Comparison of ENCODE assay signal across 26 mouse cellular contexts in the genomic region with DNA sequence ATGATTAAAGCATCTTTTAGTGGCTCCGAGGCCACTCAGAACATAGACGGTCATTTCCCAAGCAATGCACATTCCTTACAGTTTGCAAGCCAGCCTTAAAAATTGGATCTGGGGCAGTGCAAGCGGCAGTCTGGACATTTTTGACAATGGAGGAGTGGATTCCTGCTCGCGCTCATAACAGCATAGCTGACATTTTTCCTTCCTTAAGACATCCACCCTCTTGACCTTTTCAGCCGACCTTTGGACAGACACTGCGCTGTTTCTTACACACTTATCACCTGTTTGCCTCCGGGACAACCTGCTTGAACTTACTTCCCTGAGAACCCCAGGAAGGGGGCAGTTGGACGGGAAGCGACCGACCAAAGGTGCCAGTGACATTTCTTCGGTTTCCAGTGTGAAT.
DNase-seq lines count a peak whose midpoint lies in the region; ATAC-seq and TF ChIP-seq lines count a peak whose summit lies in the region.
"Had no signal": no experiment of that assay in that cellular context is flagged by ENCODE, and none has a peak within 500 bp of the region (broad histone marks: within the 10 kb centered on the region; RNA-seq: fewer than 3 reads in every experiment).

No protein-coding gene starts in this region.

- no peak overlapping the region for H3K4me3 ChIP-seq in heart, embryonic 11.5 days (ENCODE audit: low read depth, low read length)
- peak overlapping the region; percentile 22 for H3K4me3 ChIP-seq in heart, embryonic 16.5 days (ENCODE audit: low read length)
- H3K4me3 ChIP-seq in lung, postnatal 0 days (ENCODE audit: low read depth, low read length): no peak overlapping the region
- H3K4me3 ChIP-seq: forebrain, embryonic 13.5 days; hindbrain, embryonic 12.5 days; intestine, embryonic 15.5 days; midbrain, embryonic 10.5 days; midbrain, embryonic 15.5 days; neural tube, embryonic 15.5 days had no signal

- no peak overlapping the region for H3K27ac ChIP-seq in heart, embryonic 11.5 days (ENCODE audit: low read depth, low read length)
- H3K27ac ChIP-seq in heart, embryonic 16.5 days (ENCODE audit: low read length): no peak overlapping the region
- H3K27ac ChIP-seq in lung, postnatal 0 days (ENCODE audit: low read length): no peak overlapping the region
- H3K27ac ChIP-seq: forebrain, embryonic 13.5 days; hindbrain, embryonic 12.5 days; hindbrain, postnatal 0 days; intestine, embryonic 15.5 days; liver, embryonic 14.5 days; midbrain, embryonic 10.5 days; midbrain, embryonic 15.5 days; neural tube, embryonic 15.5 days had no signal

- H3K9me3 ChIP-seq in heart, embryonic 11.5 days (replicated peaks; ENCODE audit: control insufficient read depth, low read length): no peaks in the 10 kb centered on the region
- no peaks in the 10 kb centered on the region for H3K9me3 ChIP-seq in heart, embryonic 16.5 days (replicated peaks; ENCODE audit: control insufficient read depth, low read length)
- no peaks in the 10 kb centered on the region for H3K9me3 ChIP-seq in lung, postnatal 0 days (ENCODE audit: low read length)
- H3K9me3 ChIP-seq: forebrain, embryonic 13.5 days; intestine, embryonic 15.5 days; midbrain, embryonic 10.5 days; midbrain, embryonic 15.5 days; neural tube, embryonic 15.5 days had no signal

- H3K4me1 ChIP-seq in heart, embryonic 11.5 days (ENCODE audit: control insufficient read depth, insufficient read depth, low read length): no peaks in the 10 kb centered on the region
- peaks cover 2% of the 10 kb centered on the region; the same call in 1 of the 2 replicates for H3K4me1 ChIP-seq in heart, embryonic 16.5 days (ENCODE audit: control insufficient read depth, insufficient read depth, low read length)
- no peaks in the 10 kb centered on the region for H3K4me1 ChIP-seq in lung, postnatal 0 days (ENCODE audit: insufficient read depth, low read depth, low read length)
- H3K4me1 ChIP-seq: hindbrain, embryonic 12.5 days; intestine, embryonic 15.5 days; midbrain, embryonic 15.5 days; neural tube, embryonic 15.5 days had no signal

- no peaks in the 10 kb centered on the region for H3K27me3 ChIP-seq in heart, embryonic 11.5 days (ENCODE audit: control insufficient read depth, insufficient read depth, low read length)
- H3K27me3 ChIP-seq in heart, embryonic 16.5 days (ENCODE audit: control insufficient read depth, insufficient read depth, low read length): no peaks in the 10 kb centered on the region
- no peaks in the 10 kb centered on the region for H3K27me3 ChIP-seq in lung, postnatal 0 days (replicated peaks; ENCODE audit: insufficient read depth, low read length)
- H3K27me3 ChIP-seq: hindbrain, embryonic 12.5 days; intestine, embryonic 15.5 days; midbrain, embryonic 15.5 days; neural tube, embryonic 15.5 days had no signal

- peak overlapping the region; percentile 51 for H3K4me2 ChIP-seq in heart, embryonic 11.5 days
- H3K4me2 ChIP-seq in heart, embryonic 16.5 days (ENCODE audit: low read depth, low read length): peak overlapping the region; percentile 56
- peak overlapping the region; percentile 22; the same call in 1 of the 2 replicates for H3K4me2 ChIP-seq in lung, postnatal 0 days (replicated peaks; ENCODE audit: low read depth, low read length)
- H3K4me2 ChIP-seq: forebrain, embryonic 13.5 days; hindbrain, embryonic 12.5 days; intestine, embryonic 15.5 days; midbrain, embryonic 15.5 days; neural tube, embryonic 15.5 days had no signal

- peak; percentile 58 for TF ChIP-seq EP300 in lung, postnatal 0 days (IDR thresholded peaks at IDR 0.05)

- no peak overlapping the region for H3K9ac ChIP-seq in heart, embryonic 11.5 days (ENCODE audit: low read depth, low read length)
- no peak overlapping the region for H3K9ac ChIP-seq in heart, embryonic 16.5 days (ENCODE audit: low read length)
- H3K9ac ChIP-seq in lung, postnatal 0 days (replicated peaks; ENCODE audit: low read depth): no peak overlapping the region
- H3K9ac ChIP-seq: forebrain, embryonic 13.5 days; hindbrain, embryonic 12.5 days; intestine, embryonic 15.5 days; liver, embryonic 14.5 days; midbrain, embryonic 15.5 days; neural tube, embryonic 15.5 days had no signal

- ATAC-seq in heart, embryonic 11.5 days (replicated peaks; ENCODE audit: insufficient number of reproducible peaks, low FRiP score, low TSS enrichment): no peak
- ATAC-seq in heart, embryonic 16.5 days (replicated peaks; ENCODE audit: extremely low read depth, insufficient read depth, low FRiP score): no peak
- peak; percentile 76 for ATAC-seq in lung, postnatal 0 days
- ATAC-seq: forebrain, embryonic 13.5 days; hindbrain, postnatal 0 days; intestine, embryonic 15.5 days; midbrain, embryonic 15.5 days had no signal

- no peaks in the 10 kb centered on the region for H3K36me3 ChIP-seq in heart, embryonic 11.5 days (ENCODE audit: control insufficient read depth, insufficient read depth, low read length)
- H3K36me3 ChIP-seq in heart, embryonic 16.5 days (ENCODE audit: control insufficient read depth, insufficient read depth): no peaks in the 10 kb centered on the region
- no peaks in the 10 kb centered on the region for H3K36me3 ChIP-seq in lung, postnatal 0 days (ENCODE audit: insufficient read depth, low read length)
- H3K36me3 ChIP-seq: hindbrain, embryonic 12.5 days; intestine, embryonic 15.5 days; midbrain, embryonic 15.5 days; neural tube, embryonic 15.5 days had no signal

- 35% methylated on average over 12 of the region's 12 CpGs for WGBS in heart, embryonic 11.5 days (ENCODE audit: insufficient replicate concordance)
- WGBS in heart, embryonic 16.5 days: 31% methylated on average over 12 of the region's 12 CpGs
- 36% methylated on average over 12 of the region's 12 CpGs for WGBS in lung, postnatal 0 days

- DNase-seq in heart, adult 9 months (ENCODE audit: low spot score in 2 of 2): no peak
- DNase-seq in heart, adult 8-10 months (ENCODE audit: low spot score): no peak
- peak; percentile 54 for DNase-seq in lung, postnatal 0 days (ENCODE audit: low spot score)
- no peak for DNase-seq in lung, postnatal 10 days
- DNase-seq: adrenal gland, postnatal 25 days; B cell, adult 2 months; cerebellum, adult 11-12 months; cerebellum, adult 9-11 months; gastrocnemius, postnatal 10 days; kidney, adult 2 months; kidney, postnatal 10 days; liver; lung, postnatal 14 days; retina, postnatal 1 day; right cerebral cortex, postnatal 14 days; thymus, postnatal 4 days had no signal

- no peak for TF ChIP-seq CTCF in lung, postnatal 0 days (IDR thresholded peaks at IDR 0.05)
